Mouse (Mus musculus) liver, embryonic 14.5 days (tissue): ENCODE results near the gene Maml2.

Experiments
- CTCF ChIP-seq: IDR thresholded peaks from 2 replicates; pipeline ENCODE4 v1.5.1; 2016; ENCODE audit warnings: antibody characterized with exemption, low read depth, control low read depth
- EP300 ChIP-seq: IDR thresholded peaks from 2 replicates; pipeline ENCODE4 v1.6.1; 2016; ENCODE audit warnings: antibody characterized with exemption, low read depth

DNA sequence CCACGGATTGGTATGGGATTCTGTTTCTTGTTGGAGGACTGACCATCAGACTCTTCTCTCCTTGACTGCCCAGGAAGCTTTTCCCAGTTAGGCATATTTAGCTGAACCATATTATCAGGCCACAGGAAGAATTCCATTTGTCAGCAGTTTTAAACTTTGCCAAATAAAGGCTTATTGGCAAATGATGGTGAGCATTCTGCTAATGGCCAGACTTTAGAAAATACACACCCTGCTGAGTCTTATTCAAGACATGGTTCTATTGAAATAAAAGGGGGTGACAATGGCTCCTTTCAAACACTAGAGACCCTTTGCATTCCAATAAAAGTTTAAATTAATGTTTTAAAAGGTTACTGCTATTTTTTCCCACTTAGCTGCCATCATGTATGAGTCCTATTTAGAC lies 279.4 kb downstream of the Maml2 start:
- TF ChIP-seq CTCF (no peak), EP300 (no peak)
